Mouse (Mus musculus): Measurements from ENCODE around the gene Bglap.
"Not testable (repeated sequence)": the region's sequence is repeated elsewhere in the genome, so short reads cannot be mapped to it uniquely, and the experiment has no call there.

Gene Bglap

DNA sequence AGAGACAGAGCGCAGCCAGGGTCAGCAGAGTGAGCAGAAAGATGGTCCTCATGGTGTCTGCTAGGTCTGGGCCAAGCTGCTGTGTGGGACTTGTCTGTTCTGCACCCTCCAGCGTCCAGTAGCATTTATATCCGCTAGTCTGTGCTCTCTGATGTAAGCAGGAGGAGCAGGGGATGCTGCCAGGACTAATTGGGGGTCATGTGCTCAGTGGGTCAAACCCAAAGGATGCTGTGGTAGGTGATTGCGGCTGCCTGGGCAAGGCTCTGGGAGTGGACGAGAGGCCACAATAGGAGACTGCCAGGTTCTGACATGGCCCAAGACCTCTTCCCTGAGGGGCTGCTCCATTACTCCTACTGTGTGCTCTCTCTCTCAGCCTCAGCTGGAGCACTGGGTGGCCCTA is at the start of gene Bglap:
TSS of gene Bglap (minus strand) at position 101 of the 400 bp plus-strand sequence.
- DNase-seq (ENCODE audit: low spot score) = no peak

DNA sequence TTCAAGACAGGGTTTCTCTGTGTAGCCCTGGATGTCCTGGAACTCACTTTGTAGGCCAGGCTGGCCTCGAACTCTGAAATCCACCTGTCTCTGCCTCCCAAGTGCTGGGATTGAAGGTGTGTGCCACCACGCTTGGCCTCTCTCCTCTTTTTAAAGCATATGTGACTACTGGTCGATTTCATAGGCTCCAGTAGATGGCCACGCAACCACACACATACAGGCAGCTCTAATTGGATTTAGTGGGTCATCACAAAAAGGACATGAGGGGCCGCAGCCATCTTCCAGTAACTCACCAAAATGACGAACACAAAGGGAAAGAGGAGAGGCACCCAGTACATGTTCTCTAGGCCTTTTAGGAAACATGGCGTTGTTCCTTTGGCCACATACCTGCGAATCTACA is 44.4 kb upstream of the Bglap start:
- DNase-seq (ENCODE audit: low spot score) = not testable (repeated sequence)

DNA sequence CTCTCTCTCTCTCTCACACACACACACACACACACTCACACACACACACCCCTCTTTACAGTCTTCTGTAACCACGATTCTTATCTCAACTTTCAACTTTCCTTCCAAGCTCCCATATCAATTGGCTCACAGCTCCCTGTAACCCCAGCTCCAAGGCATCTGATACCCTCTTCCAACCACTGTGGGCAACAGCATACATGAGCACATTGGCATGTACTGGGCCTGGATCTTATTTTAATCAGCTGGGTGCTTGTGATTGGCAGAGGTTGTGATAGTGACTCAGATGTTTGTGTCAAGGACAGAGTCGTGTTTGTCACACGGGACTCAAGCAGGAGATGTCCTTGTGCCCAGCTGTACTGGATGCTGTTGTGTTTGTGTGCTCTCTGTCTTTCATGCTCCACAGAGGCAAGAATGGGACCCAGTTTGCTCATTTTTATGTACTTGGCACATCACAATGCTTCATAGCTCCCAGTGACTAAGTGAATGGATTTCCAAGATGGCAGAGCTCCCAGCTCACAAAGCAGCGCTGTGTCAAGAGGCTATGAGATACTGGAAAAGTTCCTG is 43.2 kb upstream of the Bglap start:
- no peak for DNase-seq (ENCODE audit: low spot score)

DNA sequence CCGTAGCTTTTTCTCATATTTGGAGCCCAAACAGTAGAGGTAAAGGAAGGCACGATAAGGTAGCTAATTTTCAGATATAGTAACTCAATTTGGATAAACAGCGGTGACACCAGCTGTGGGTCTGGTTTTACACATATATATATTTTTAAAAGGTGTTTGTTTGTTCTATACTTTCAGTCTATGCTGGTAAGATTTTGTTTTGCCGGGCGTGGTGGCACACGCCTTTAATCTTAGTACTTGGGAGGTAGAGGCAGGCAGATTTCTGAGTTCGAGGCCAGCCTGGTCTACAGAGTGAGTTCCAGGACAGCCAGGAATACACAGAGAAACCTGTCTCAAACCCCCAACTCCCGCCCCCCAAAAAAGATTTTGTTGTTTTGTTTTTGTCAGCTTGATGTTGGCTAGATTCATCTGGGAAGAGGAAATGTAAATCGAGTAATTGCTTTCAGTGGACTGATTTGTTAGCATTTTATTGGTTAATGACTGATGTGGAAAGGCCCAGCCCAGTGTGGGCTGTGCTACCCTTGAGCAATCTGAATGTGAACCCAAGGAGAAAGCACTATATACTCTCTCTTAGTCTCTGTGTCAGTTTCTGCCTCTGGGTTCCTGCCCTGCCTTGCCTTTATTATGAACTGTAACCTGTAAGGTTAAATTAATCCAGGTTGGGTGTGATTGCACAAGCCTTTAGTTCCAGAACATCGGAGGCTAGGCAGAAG is 41.6 kb upstream of the Bglap start:
- no peak for DNase-seq (ENCODE audit: low spot score)

DNA sequence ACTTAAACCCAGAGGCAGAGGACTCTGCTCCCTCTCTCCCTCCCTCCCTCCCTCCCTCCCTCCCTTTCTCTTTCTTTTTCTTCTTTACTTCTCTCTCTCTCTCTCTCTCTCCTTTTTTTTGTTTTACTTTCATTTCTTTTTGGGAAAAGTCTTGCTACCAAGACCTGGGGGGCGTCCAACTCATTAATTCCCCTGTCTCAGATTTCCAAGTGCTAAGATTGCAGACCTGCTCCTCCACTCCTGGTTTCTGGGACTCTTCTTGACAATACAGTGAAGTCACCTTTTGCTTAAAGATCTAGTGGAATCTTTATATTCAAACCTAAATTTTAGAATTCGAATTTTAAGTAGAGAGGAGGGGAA is 41.0 kb upstream of the Bglap start:
- DNase-seq (ENCODE audit: low spot score) = no peak

DNA sequence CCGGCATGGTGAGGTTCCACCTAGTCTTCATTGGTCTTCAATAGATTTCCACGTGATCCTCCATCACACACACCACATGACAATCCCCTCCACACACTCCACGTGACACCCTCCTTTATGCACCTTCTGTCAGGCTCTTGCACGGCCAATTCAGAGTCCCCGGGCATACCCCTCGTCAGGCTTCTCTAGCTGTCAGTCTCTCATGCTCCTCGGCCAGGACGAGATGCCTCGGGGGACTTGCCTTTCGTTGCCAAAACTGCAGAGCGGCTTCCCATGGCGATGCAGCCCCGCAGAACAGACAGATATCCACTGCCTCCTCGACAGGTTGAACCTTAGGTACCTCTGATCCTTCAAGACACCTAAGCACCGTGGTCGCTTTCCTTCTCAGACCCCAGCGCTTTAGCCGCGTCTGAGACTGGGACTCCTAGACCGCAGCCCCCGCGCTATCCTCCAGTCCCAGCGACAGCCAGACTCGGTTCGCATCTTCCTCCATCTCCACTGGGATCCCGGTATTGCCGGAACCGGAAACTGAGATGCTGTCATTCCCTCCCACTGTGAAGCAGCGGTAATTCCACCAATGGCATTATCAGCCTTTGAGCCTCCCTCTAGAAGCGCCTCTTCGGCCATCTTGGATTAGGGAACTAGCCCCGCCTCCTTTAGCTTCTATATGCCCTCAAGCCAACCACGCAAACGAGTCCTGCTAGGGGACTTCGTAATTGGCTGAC is 40.5 kb upstream of the Bglap start, which contains the start of gene Slc25a44:
TSS of gene Slc25a44 (minus strand) at position 535 of the 725 bp plus-strand sequence.
- peak; percentile 65 for DNase-seq (ENCODE audit: low spot score)

DNA sequence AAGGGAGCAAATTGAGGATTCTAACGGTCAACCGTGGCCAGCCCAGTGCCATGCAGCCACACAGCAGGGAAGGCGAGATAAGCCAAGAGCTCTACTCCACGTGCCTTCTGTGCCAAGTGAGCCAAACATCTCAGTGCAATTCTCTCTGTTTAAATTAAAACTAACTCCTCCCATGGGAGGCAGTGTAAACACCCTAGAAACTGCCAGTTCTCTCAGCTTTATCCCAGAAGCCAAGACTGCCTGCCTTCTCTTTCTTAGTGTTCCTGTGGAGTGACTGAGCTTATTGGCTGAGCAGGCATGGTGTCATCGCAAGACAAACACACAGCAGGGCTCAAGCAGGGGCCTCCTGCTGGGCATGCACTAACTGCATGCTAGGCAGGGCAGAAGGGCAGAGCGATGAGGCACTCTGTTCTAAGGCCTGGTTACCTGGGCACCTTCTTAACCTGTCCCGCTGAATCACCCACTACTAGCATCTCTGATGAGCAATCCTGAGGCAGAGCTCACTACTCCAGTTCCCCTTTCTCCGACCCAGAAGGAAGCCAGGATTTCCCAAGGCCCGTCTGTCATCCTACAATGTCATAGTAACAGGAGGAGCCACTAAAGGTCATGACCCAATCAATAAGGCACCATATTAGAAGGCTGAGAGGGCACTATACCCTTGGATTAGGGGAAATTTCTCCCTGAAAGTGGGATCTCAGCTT is 37.9 kb upstream of the Bglap start:
- DNase-seq (ENCODE audit: low spot score) = no peak

DNA sequence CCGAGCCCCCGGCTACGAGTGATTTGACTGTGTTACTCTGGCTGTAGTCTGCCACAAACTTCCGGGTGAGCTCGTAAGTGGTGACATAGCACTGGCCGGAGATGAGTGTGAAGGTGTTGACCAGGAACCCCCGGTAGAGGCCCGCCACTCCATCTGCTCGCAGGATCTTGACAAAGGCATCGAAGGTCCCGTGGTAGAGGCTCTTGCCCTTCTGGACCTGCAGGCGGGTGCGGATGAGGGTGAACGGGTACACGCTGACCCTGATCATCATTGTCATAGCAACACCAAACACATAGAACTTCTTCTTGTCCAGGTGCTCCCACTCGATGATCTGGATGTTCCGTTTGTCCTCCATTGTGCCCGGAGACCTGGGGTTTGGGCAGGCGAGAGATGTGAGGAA is 36.5 kb upstream of the Bglap start:
- no peak for DNase-seq (ENCODE audit: low spot score)

DNA sequence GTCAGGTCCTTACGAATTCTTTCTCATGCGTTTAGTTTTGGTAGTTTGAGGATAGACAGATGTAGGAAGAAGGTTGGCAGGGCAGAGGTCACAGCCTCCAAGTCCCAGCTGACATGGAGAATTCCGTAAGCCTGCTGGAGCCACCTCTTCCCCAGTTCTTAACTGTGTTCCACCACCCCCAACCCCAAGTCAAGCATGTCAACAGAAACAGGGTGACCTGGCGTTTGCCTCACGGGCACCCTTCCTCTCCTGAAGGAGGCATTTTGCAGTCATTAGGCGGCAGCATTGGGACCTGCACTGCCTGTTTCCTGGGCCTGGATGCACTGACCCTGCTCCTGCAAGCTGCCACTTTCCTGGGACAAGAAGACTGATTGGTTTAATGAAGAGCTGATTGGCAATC is 33.8 kb upstream of the Bglap start:
- no peak for DNase-seq (ENCODE audit: low spot score)

DNA sequence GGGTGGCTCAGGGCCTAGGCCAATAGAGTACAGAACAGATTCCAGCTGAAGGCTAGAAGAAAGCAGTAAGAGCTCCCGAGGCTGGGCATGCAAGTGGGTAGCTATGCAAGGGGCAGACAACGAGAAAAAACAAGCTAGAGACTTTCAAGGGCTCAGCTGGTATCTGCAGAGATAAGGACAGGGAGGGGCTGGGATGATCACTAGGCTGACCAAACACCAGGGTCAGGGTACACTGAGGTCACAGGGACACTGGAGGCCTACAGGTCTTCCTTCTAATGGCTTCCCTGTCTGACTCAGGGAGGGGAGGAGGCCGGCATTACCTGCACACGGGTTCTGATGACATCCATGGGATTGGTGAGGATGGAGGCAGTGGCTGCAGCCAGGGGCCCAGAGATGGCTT is 31.4 kb upstream of the Bglap start:
- DNase-seq (ENCODE audit: low spot score) = no peak

DNA sequence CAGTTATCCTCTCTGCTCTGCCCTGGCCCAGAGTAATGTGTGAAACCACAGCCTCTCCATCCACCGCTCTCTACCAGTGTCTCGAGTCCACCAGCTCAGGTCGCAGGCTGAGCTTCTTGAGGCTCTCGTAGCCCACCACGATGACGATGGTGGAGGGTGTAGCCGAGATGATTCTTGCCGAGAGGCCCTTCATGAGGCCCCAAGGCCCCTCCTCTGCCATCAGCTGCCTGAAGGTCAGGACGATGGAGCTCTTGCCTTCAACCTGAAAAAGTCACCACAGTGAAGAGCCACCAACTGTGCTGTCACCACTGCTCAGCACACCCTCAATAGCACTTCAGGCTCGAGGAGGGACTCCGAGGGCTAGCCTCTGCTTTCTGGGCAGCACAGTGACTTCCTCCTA is 28.4 kb upstream of the Bglap start:
- no peak for DNase-seq (ENCODE audit: low spot score)

DNA sequence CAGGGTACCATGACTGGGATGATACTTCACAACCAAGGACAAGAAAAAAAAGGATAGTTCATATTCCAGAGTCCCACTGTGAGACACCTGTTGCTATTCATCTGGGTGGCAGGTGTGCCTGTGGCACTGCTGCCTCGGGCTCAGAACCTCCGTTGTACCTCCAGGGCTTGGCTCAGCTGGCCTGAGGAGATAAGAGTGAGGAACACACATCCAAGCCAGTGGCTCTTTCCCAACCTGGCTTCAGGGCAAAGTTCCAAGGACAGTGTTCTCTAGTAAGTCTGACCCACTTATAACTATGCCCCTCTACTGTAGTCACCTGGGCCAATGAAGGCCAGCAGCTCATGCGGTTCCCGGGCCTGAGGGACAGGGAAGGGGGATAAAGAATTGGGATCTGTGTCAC is 27.4 kb upstream of the Bglap start:
- no peak for DNase-seq (ENCODE audit: low spot score)

DNA sequence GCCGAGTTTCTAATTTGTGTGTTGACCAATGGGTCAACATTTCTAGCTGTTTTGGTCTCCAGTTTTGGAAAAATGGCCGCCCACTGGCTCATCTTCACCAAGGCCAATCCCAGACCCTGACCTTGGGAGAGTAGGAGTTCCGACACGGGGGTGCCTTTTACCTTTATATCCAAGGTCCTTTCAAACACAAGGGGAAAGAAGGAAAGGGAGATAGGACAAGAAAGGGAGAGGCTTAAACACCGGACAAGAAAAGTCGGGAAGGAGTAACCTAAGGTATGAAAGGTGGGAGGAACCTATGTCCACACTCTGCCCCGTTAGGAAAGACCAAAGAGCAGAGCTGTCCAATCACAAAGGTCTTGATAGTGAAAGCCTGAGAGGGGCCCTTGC is 26.4 kb upstream of the Bglap start:
- peak; percentile 25 for DNase-seq (ENCODE audit: low spot score)

DNA sequence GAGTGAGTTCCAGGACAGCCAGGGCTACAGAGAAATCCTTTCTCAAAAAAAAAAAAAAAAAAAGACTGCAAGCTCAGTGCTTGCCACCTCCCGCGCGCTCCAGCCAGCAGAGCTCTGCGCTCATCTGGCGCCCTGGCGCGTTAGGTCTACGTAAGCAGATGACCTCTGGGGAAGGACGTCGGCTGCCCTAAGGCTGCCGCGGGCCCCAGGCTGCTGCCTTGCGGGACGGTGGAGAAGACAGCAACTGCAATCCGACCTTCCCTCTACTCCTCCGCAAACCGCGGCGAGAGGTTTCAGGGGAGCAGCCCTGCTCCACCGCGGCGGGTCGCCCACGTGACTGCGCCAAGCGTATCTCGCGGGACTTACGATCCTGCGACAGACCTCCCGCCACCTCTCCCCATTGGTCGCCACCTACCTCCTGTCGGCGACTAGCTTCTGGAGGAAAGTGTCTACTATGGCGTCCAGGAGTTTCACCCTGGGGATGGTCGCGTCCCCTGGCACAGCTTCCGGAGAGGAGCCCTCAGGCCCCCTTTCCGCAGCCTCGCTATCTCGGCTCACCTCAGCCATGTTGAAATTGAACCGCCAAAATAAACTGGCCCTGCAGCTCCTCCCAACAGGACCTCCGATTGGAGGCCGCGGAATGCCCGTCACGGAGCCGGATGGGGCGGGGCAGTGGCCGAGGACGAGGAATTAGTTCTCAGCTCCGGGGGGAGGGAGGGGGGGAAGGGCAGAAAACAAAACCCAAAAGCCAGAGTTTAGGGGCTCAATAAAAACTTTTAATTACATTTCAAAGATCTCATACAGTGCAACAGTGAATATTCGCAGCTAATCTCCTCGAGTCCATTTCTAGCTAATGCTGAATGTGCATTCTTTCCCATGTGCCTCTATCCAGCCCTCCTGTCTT is 25.7 kb upstream of the Bglap start, which contains the start of gene Pmf1:
TSS of gene Pmf1 (minus strand) at position 591 of the 904 bp plus-strand sequence.
- DNase-seq (ENCODE audit: low spot score) = peak; percentile 88

DNA sequence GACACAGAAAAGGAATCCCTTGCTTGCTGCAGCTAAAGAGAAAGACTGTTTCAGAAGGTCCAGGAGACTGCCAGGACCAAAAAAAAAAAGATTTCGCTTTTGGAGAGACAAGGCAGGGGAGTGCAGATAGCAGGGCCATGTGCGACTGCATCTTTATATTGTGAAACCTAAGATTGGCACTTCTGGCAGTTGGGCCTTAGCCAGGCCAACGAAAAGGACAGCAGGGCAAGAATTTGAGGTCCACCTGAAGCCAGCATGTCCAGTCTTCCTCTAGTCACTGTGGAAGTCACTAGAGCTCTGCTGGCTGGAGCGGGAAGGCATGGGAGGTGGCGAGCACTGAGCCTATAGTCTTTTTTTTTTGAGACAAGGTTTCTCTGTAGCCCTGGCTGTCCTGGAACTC is 24.7 kb upstream of the Bglap start:
- DNase-seq (ENCODE audit: low spot score) = no peak

DNA sequence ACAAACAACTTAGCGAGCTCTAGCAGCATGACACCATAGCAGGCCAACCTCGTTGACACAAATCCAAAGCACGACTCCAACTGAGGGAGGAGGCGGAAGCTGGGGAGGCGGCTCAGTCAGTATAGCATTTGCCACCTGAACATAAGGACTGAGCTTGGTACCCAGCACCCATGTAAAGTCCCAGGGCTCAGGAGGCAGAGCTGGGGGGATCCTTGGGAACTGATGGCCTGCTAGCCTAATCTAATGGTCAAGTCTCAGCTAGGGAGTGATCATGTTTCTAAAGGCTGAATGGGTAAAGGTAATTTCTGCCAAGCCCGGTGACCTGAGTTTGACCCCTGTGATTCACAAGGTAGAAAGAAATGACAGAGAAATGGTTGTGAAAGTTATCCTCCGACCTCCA is 23.3 kb upstream of the Bglap start:
- DNase-seq (ENCODE audit: low spot score) = no peak

DNA sequence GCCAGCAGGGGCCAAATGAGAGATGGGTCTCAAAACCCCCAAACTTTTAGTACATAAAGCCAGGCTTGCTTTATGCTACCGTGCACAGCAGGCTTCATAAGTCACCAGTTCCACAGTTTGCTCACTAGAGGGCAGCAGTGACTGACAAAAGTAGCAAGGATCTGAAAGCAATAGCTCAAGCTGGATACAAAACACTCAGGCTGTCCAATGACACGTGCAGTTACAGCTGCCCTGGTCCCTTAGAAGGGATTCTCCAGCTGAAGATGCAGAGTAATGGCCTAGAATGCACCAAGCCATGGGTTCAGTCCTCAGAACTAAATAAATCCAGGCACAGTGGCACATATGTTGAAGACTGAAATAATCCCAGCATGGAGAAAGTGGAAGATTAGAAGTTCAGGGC is 22.8 kb upstream of the Bglap start:
- DNase-seq (ENCODE audit: low spot score) = no peak

DNA sequence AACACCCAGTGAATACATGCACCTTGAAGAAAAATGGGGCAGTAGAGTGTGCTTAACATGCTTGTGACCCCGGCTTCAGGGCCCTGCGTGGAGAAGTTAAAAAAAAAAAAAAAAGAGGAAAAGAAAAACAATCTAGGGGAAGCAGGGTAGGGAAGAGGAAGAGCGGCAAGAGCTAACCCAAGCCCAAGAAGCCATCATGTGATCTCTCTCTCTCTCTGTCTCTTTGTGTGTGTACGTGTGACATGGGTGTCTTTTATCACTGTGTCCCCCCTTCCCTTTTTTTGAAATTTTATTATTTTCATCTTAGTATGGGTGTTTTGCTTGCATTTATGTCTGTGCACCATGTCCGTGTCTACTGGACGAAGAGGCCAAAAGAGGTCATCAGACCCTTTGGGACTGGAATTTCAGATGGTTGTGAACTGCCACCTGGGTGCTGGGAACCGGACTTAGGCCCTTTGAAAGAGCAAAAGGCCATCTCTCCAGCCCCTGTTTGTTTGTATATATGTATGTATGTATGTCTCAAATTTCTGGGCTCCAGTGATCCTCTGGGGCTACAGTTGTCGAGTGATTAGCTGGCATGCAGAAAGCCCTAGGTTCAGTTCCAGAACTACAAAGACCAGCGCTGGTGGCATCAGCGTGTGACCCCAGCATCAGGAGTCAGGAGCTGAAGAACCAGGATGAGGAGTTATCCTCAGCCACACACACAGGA is 19.4 kb upstream of the Bglap start:
- DNase-seq (ENCODE audit: low spot score) = no peak

DNA sequence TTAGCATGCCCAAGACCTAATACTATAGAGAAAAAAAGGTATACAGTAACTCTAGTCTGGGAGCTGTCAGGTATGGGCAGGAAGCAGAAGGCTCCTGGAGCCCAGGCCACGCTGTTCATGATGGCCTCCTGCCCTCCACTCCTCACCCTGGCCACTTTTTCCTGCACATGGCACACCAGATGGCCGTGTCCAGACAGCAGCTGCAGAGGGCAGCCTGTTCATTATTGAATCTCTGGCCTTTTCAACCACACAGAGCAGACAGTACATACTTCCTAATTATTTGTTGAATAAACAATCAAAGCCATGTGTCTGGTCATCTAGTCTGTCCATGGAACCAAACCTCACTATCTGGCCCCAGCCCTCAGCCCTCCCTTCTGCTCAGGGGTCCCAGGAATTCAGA is 14.4 kb upstream of the Bglap start:
- no peak for DNase-seq (ENCODE audit: low spot score)

DNA sequence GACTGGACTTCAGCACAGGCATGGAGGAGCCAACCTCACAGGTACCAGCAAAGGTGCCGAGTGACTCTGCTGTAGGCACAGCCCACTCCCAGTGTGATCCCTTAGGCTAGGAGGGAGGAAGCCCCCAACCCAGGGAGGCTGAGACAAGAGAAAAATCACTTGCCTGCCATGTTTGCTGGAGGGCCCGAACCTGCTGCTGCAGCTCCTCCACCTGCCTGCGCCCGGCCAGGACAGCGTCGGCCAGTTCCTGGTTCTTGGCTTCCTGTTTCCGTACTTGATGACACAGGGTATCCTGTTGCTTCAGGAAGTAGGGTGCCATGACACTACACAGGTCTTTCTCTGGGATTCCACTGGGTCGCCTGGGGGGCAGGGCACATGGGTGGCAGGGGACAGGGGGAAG is 11.5 kb upstream of the Bglap start:
- DNase-seq (ENCODE audit: low spot score) = no peak

DNA sequence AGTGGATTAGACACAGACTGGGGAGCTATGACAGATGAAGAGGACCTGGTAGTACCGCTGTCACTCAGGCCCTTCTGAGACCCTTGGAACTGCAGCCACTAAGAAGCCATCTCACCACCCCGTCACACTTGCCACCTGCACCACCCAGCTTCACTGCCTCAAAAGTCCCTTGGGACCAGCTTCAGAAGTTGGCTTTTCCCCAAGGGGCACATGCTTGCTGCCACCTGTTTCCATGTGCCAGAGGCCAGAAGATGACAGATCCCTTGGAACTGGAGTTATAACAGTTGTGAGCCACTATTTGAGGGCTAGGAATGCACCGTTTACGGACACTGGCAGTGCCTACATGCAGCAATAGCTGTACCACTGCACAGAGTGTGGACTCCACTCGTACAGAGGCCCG is 11.0 kb upstream of the Bglap start:
- DNase-seq (ENCODE audit: low spot score) = no peak

All from ovary, postnatal 10 days (tissue).